Mouse (Mus musculus) CH12.LX (cell line): Measurements from ENCODE around the gene Xrcc6.

Experiments
- BHLHE40 ChIP-seq: IDR thresholded peaks from 2 replicates; pipeline ENCODE4 v1.6.1; 2011; ENCODE audit warnings: mild to moderate bottlenecking, low read depth, low read length, improper control_type of control experiment
- CTCF ChIP-seq, 2 experiments: IDR thresholded peaks in 1 of 2; conservative IDR thresholded peaks in 1 of 2; 2 replicates each; pipeline ENCODE4 v1.5.1; 2011 to 2012; ENCODE audit warnings: low read depth in 2 of 2, low read length in 2 of 2, improper control_type of control experiment in 1 of 2, inconsistent platforms in 1 of 2, mild to moderate bottlenecking in 1 of 2, moderate library complexity in 1 of 2
- E2F4 ChIP-seq: IDR thresholded peaks from 2 replicates; pipeline ENCODE4 v1.6.1; 2011; ENCODE audit warnings: low read depth, low read length, improper control_type of control experiment; ENCODE audit not compliant: insufficient replicate concordance
- POLR2A ChIP-seq: IDR thresholded peaks from 2 replicates; pipeline ENCODE4 v1.6.1; 2011; ENCODE audit warnings: low read depth, mild to moderate bottlenecking, improper control_type of control experiment, low read length
- TCF12 ChIP-seq: IDR thresholded peaks from 2 replicates; pipeline ENCODE4 v1.6.1; 2014; ENCODE audit warnings: low read depth, mild to moderate bottlenecking, inconsistent platforms, low read length, improper control_type of control experiment

GRCm38 (mm10) chr15:81993992-81994391 is 6.4 kb downstream of the Xrcc6 start:
- TF ChIP-seq E2F4: no peak
- no peak for TF ChIP-seq POLR2A
- TF ChIP-seq TCF12: no peak
- no peak for TF ChIP-seq CTCF (conservative IDR thresholded peaks at IDR 0.05 in 1 of 2, IDR thresholded peaks at IDR 0.05 in 1 of 2; ENCODE audit: low read depth in 2 of 2, low read length in 2 of 2)
- no peak for TF ChIP-seq BHLHE40
